Mouse (Mus musculus) adrenal gland, adult 18-20 months (tissue): ENCODE measurements around the gene Kcnc2. TPM values are rescaled to one million over a fixed set of nuclear protein-coding genes. Genes with fewer than 3 reads are reported as not detected.

Source experiments
- DNase-seq, 2 experiments: peaks; one replicate each; pipeline ENCODE4 v3.0.0; 2021 to 2022; ENCODE audit warnings: low spot score in 2 of 2
- total RNA-seq, 2 experiments: library from RNA; stranded (reverse); gene quantifications; 1 replicate in 1 of 2; 2 replicates in 1 of 2; pipeline ENCODE4 v1.2.3; 2021

The Kcnc2 gene
- total RNA-seq, 2 experiments from 2014 or later, result 0.13 TPM; not detected in 1

DNA sequence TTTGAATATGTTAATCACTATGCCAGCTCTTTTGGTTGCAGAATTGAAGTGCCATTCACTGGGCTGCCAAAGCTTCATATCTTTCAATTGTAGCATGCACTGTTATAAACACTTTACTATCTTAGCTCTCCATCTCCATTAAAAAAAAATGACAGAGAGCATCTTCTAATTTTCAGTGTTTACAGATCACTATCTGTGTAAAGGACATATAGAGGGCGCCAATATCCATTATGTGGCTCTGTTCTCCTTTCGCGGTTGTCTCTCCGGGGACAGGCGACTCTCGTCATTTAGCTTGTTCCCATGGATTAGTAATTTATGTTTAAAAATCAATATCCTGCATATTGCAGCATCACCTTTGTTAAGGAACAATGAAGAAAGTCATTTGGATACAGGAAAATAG is 109.7 kb downstream of the Kcnc2 start:
- no peak for DNase-seq

DNA sequence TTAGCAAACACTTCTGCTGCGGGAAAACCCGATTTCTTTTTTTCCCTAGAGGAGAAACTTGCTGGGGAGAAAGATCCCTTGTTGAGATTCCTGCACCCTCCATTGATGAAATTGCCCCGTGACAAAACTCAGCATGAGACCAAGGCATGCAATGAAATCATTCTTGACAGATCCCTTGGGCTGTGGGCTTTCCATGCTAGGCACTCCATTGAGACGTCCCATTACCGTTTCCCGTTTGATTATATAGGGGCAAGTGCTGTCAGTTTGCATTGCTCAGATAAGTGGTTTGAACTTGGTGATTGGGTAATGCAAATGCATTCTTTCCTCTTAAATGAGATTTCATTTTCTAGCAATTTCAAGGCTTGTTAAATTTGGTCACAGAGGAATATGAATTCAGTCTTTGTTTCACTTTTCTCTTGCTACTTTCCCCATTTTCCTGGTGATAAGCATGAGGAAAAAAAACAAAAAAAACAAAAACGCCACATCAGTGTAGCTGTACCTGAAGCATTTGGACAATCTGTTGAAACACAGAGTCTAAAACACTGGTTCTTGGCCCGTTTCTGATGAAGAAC is 123.6 kb downstream of the Kcnc2 start:
- DNase-seq, result no peak

GRCm38 (mm10) chr10:112397194-112397593 is 126.3 kb downstream of the Kcnc2 start:
- no peak for DNase-seq

- DNase-seq, result no peak
Measured at GRCm38 (mm10) chr10:112400591-112401404, 129.9 kb downstream of the Kcnc2 start.

DNA sequence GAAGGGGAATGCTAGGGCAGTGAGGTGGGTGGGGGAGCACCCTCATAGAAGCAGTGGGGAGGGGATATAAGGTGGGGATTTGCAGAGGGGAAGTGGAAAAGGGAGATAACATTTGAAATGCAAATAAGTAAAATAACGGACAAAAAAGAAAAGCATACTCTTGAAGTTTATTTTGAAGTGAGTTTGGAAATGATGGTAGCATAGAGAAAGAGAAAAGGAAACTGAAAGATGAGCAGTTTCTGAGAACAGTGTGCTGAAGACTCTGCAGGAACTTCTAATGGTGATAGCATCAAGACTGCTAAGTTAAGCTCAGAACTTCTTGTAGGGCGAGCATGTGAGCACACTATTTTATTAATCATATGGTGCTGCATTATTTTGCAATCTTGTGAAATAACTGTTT is 138.6 kb downstream of the Kcnc2 start:
- DNase-seq, result no peak

DNA sequence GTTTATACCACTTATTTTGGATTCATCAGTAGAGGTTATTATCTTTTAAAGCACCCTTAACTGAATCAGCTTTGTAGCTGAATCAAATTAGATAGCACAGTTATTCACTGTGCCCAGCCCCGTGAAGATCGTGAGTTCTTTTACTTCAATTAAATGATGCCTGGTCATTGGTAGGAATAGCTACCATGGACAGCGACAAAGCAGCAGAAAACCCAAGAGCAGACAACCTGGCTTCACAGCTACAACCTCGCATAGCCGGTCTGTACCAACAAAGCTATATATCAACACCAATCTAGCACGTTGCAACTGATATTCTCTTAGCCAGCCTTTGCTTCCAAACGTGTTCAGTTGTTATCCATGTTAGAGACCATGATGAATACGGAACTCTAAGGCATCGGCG is 152.4 kb downstream of the Kcnc2 start:
- no peak for DNase-seq

DNA sequence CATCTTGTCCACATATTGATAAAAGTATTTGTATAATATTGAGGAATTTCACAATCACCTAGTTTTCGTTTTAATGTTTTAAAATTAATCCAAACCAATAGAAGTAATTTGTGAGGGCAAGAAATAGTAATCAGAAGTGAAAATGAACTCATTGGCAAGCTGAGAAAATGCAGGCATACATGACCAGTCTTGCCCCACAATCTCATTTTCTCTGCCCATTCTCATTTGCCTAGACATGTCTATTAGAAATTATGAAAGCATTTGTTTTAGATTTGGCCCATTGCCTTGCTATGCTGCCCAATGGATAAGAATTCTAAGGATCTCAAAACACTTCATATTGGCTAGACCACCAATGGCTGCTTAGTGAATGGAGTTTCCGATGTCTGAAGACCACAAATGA is 166.0 kb downstream of the Kcnc2 start:
- DNase-seq, result no peak

GRCm38 (mm10) chr10:112444640-112445039 is 173.7 kb downstream of the Kcnc2 start:
- no peak for DNase-seq

DNA sequence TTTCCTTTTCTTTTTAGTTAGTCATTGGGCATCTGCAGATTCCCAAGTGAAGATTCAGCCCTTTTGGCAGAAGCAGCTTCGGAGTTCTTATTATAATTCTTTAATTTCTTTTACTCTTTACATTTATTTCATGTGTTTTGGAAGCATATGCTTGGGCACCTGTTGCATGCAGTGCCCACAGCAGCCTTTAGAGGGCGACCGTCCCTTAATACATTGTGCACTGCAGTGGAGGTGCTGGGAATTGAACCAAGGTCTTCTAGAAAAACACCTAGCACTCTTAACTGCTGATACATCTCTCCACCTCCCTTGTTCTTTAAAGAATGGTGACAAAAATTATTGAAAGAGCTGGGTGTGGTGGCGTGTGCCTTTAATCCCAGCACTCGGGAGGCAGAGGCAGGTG is 180.0 kb downstream of the Kcnc2 start:
- no peak for DNase-seq

DNA sequence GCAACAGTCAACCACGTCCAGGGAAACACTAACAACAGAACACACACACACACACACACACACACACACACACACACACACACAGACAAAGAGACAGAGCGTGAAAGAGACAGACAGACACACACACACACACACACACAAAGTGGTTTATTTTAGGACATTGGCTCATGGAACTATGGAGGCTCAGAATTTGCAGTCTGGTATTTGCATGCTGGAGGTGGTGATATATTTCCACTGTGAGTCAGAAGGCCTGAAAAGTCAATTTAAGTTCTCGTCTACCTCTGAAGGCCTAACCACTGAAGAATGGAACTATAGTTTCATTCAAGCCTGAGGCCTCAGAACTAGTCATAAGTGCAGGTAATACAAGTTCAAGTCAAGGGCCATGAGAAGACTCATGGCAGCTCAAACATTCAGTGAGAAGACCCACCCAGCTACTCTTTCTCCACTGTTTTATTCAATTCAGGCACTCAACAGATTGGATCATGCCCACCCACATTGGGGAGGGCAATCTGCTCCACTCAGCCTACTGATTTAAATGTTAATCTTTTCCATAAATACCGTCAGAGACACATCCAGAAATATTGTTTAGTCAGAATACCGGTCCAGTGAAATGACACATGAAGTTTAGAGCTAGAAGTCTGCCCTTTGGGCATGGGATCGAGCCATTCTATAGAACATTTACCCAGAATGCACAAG is 197.9 kb downstream of the Kcnc2 start:
- DNase-seq, result no peak

DNA sequence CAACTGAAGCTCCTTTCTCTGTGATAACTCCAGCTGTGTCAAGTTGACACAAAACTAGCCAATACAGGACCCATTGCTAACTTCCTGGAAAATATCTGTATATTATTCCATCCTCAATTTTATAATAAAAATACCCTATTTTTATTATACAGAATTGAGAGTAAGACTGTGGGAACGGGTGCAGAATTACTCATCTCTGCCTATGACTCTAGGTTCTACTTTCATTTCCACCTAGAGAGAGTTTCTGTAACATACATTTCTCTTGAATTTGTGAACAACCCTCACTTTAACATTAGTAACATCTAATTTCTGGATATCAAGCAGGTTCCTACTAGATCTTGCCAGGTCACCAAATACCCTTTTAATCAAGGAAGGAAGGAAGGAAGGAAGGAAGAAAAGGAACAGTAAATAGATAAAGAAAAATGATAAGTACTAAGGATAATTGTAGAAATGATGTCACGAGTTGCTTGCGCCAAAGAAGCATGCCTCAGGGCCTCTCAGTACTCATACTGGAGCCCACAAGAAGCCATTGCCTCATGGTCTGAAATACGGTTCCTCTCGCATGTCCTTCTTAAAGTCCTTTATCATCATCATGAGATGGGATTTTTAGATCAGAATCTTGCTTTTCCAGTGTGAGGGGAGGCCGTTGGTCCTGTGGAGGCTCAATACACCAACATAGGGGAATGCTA is 203.3 kb downstream of the Kcnc2 start:
- no peak for DNase-seq

GRCm38 (mm10) chr10:112481461-112481860 is 210.5 kb downstream of the Kcnc2 start:
- no peak for DNase-seq

DNA sequence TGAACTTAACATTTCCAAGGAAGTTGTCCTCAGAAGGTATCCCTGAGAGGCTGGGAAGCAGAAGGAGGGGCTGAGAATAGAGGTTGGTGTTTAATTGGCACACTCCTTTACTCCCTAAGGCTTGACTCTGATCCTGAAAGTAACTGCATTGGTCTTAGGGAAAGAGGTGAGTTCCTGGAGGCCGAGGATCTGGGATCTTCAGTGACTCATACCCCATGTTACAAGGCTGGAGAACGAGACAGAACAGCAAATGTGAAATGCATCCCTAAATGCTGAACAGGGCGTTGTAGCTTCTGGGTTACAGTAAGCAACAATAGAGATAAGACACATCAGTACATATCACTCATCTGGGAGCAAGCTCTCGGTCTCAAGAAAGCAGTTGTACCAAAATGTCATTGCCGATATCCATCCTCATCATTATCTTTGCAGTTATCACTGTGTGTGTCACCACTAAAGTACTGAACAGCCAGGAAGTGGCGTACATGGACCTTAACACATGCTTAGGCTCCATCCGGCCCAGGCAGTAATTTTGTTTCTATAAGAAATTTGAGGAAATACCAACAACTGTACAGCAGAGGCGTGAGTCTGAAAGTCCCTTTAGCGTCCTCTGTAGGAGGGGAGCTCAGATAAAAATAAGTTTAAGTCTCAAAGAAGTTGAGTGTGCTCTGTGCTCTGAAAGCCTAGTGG is 211.1 kb downstream of the Kcnc2 start:
- no peak for DNase-seq

GRCm38 (mm10) chr10:112484387-112485105 is 213.6 kb downstream of the Kcnc2 start:
- no peak for DNase-seq

DNA sequence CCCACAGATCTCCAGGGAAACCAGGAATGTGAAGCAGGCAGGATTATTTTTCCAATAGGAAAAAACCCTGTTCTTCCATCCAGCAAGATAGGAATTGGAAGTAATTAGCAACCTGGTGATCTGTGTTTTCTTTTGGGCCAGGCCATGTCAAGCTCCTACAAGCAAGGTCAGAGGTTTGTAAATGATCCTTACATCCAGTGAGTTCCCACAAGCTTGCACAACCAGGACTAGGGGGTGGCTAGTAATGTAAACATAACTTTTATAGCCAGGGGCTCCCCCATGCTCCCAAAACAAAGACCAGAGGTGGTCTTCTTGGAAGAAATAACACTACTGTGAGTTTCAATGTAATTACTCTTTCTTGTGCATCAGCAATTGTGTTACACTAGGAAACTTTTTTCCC is 214.9 kb downstream of the Kcnc2 start:
- DNase-seq, result no peak

- DNase-seq, result no peak
Measured at GRCm38 (mm10) chr10:112488751-112489150, 217.8 kb downstream of the Kcnc2 start.
